Mouse (Mus musculus) forebrain, embryonic 16.5 days (tissue): ENCODE data around the gene Cryba1. TPM values are rescaled to one million over a fixed set of nuclear protein-coding genes. Genes with fewer than 3 reads are reported as not detected.

ENCODE experiments used
- ATAC-seq: fragments of 200-750 bp; cut with Nextera tagmentation; 2 replicates; pipeline ENCODE4 v1.8.0; 2017; ENCODE audit warnings: mild to moderate bottlenecking, moderate library complexity
- H3K27ac ChIP-seq: fragments of 300-500 bp; sonication (generic); 2 replicates; pipeline ENCODE4 v1.5.1; 2014; ENCODE audit warnings: low read length, control low read depth
- H3K27me3 ChIP-seq: fragments of 300-500 bp; sonication (generic); replicated peaks from 2 replicates; pipeline ENCODE4 v1.6.1; 2014; ENCODE audit warnings: low read length; ENCODE audit not compliant: control insufficient read depth, insufficient read depth
- H3K36me3 ChIP-seq: fragments of 300-500 bp; sonication (generic); 2 replicates; pipeline ENCODE4 v1.6.1; 2014; ENCODE audit not compliant: control insufficient read depth, insufficient read depth
- H3K4me1 ChIP-seq: fragments of 300-500 bp; sonication (generic); replicated peaks from 2 replicates; pipeline ENCODE4 v1.6.1; 2014; ENCODE audit warnings: low read length; ENCODE audit not compliant: control insufficient read depth, insufficient read depth
- H3K4me2 ChIP-seq: fragments of 300-500 bp; sonication (generic); 2 replicates; pipeline ENCODE4 v1.6.1; 2014; ENCODE audit warnings: mild to moderate bottlenecking, low read length, control low read depth
- H3K4me3 ChIP-seq: fragments of 300-500 bp; sonication (generic); replicated peaks from 2 replicates; pipeline ENCODE4 v1.5.1; 2014; ENCODE audit warnings: mild to moderate bottlenecking, low read length, control low read depth
- H3K9ac ChIP-seq: fragments of 300-500 bp; sonication (generic); replicated peaks from 2 replicates; pipeline ENCODE4 v1.6.1; 2014; ENCODE audit warnings: low read depth, low read length, control low read depth
- H3K9me3 ChIP-seq: fragments of 300-500 bp; sonication (generic); 2 replicates; pipeline ENCODE4 v1.6.1; 2016; ENCODE audit warnings: low read length; ENCODE audit not compliant: control insufficient read depth
- WGBS: fragments of 180-500 bp; shearing (Covaris S2); extraction: QIAGEN DNeasy Blood & Tissue Kit; methylation state at CpG from one replicate; pipeline ENCODE4 v1.1.7; 2014; 5-methylcytosine and 5-hydroxymethylcytosine counted together
- polyA plus RNA-seq: library from polyadenylated mRNA; unstranded; fragments of >200 nt; fragmentation: Nextera tagmentation; extraction: Ambion mirVana; gene quantifications from 2 replicates; pipeline ENCODE4 v1.2.1, GENCODE M21; 2015

Cryba1 gene
- polyA plus RNA-seq, 1 experiment from 2014 or later, result 0.19 TPM

- Histone ChIP-seq H3K27ac (no peak overlapping the region), H3K27me3 (no peaks in the 10 kb centered on the region), H3K4me2 (no peak overlapping the region), H3K9ac (no peak overlapping the region), H3K9me3 (no peaks in the 10 kb centered on the region), H3K4me3 (no peak overlapping the region), H3K4me1 (no peaks in the 10 kb centered on the region), H3K36me3 (no peaks in the 10 kb centered on the region)
- no peak for ATAC-seq
- 2% methylated on average over 6 of the region's 6 CpGs for WGBS
Observed at GRCm38 (mm10) chr11:77737289-77737688, 12.2 kb upstream of the Cryba1 start.

GRCm38 (mm10) chr11:77728587-77728986, 3.5 kb upstream of the Cryba1 start:
- WGBS, result 62% methylated on average over 2 of the region's 2 CpGs
- H3K9me3 ChIP-seq, result no peaks in the 10 kb centered on the region
- no peak overlapping the region for H3K4me2 ChIP-seq
- H3K9ac ChIP-seq, result no peak overlapping the region
- no peaks in the 10 kb centered on the region for H3K27me3 ChIP-seq
- no peak overlapping the region for H3K4me3 ChIP-seq
- ATAC-seq, result no peak
- no peaks in the 10 kb centered on the region; the same call in 1 of the 2 replicates for H3K4me1 ChIP-seq
- no peaks in the 10 kb centered on the region for H3K36me3 ChIP-seq
- no peak overlapping the region for H3K27ac ChIP-seq

GRCm38 (mm10) chr11:77724766-77725165, 317 bp downstream of the Cryba1 start:
- ATAC-seq, result no peak
- H3K4me3 ChIP-seq, result no peak overlapping the region
- H3K9ac ChIP-seq, result no peak overlapping the region
- WGBS, result 76% methylated on average over 7 of the region's 7 CpGs
- H3K36me3 ChIP-seq, result no peaks in the 10 kb centered on the region
- H3K27ac ChIP-seq, result no peak overlapping the region
- no peaks in the 10 kb centered on the region; the same call in 1 of the 2 replicates for H3K4me1 ChIP-seq
- no peaks in the 10 kb centered on the region for H3K27me3 ChIP-seq
- H3K9me3 ChIP-seq, result no peaks in the 10 kb centered on the region
- no peak overlapping the region for H3K4me2 ChIP-seq

- no peak overlapping the region for H3K4me3 ChIP-seq
- H3K4me1 ChIP-seq, result no peaks in the 10 kb centered on the region; the same call in 1 of the 2 replicates
- H3K27me3 ChIP-seq, result no peaks in the 10 kb centered on the region
- no peaks in the 10 kb centered on the region for H3K36me3 ChIP-seq
- 93% methylated on average over 4 of the region's 4 CpGs for WGBS
- no peak for ATAC-seq
- H3K27ac ChIP-seq, result no peak overlapping the region
- H3K4me2 ChIP-seq, result no peak overlapping the region
- H3K9ac ChIP-seq, result no peak overlapping the region
- no peaks in the 10 kb centered on the region for H3K9me3 ChIP-seq
Observed at GRCm38 (mm10) chr11:77721389-77721788, 3.7 kb downstream of the Cryba1 start.

- 97% methylated on average over 2 of the region's 2 CpGs for WGBS
- Histone ChIP-seq H3K4me2 (no peak overlapping the region), H3K4me1 (no peaks in the 10 kb centered on the region), H3K36me3 (no peaks in the 10 kb centered on the region), H3K9ac (no peak overlapping the region), H3K27me3 (no peaks in the 10 kb centered on the region), H3K27ac (no peak overlapping the region), H3K4me3 (no peak overlapping the region), H3K9me3 (no peaks in the 10 kb centered on the region)
- ATAC-seq, result no peak
Observed at GRCm38 (mm10) chr11:77719055-77719454, 6.0 kb downstream of the Cryba1 start.

GRCm38 (mm10) chr11:77713736-77714135, 11.3 kb downstream of the Cryba1 start:
- no peak overlapping the region for H3K9ac ChIP-seq
- no peak for ATAC-seq
- H3K4me3 ChIP-seq, result no peak overlapping the region
- no peaks in the 10 kb centered on the region for H3K9me3 ChIP-seq
- no peak overlapping the region for H3K4me2 ChIP-seq
- WGBS, result 97% methylated on average over 3 of the region's 3 CpGs
- H3K36me3 ChIP-seq, result no peaks in the 10 kb centered on the region; the same call in 1 of the 2 replicates
- H3K27me3 ChIP-seq, result no peaks in the 10 kb centered on the region
- H3K4me1 ChIP-seq, result no peaks in the 10 kb centered on the region
- no peak overlapping the region for H3K27ac ChIP-seq

GRCm38 (mm10) chr11:77709039-77709438, 16.0 kb downstream of the Cryba1 start:
- Histone ChIP-seq H3K9me3 (no peaks in the 10 kb centered on the region), H3K4me2 (no peak overlapping the region), H3K4me3 (no peak overlapping the region), H3K27ac (no peak overlapping the region), H3K9ac (no peak overlapping the region), H3K4me1 (no peaks in the 10 kb centered on the region), H3K36me3 (no peaks in the 10 kb centered on the region; the same call in 1 of the 2 replicates), H3K27me3 (no peaks in the 10 kb centered on the region)
- 91% methylated on average over 3 of the region's 3 CpGs for WGBS
- no peak for ATAC-seq

GRCm38 (mm10) chr11:77705920-77706319, 19.2 kb downstream of the Cryba1 start:
- Histone ChIP-seq H3K4me2 (no peak overlapping the region), H3K4me1 (no peaks in the 10 kb centered on the region), H3K4me3 (no peak overlapping the region), H3K9ac (no peak overlapping the region), H3K27ac (no peak overlapping the region), H3K9me3 (no peaks in the 10 kb centered on the region), H3K36me3 (no peaks in the 10 kb centered on the region; the same call in 1 of the 2 replicates), H3K27me3 (no peaks in the 10 kb centered on the region)
- 94% methylated on average over 3 of the region's 3 CpGs for WGBS
- ATAC-seq, result no peak

GRCm38 (mm10) chr11:77697232-77697631, 27.9 kb downstream of the Cryba1 start:
- Histone ChIP-seq H3K4me1 (peaks cover 9% of the 10 kb centered on the region), H3K27ac (no peak overlapping the region), H3K9me3 (no peaks in the 10 kb centered on the region), H3K9ac (no peak overlapping the region), H3K4me3 (no peak overlapping the region), H3K4me2 (no peak overlapping the region), H3K36me3 (peaks cover 26% of the 10 kb centered on the region), H3K27me3 (no peaks in the 10 kb centered on the region)
- WGBS, result 61% methylated on average over 2 of the region's 2 CpGs
- ATAC-seq, result no peak

- H3K9ac ChIP-seq, result no peak overlapping the region
Observed at GRCm38 (mm10) chr11:77693026-77693425, 32.1 kb downstream of the Cryba1 start.

More at GRCm38 (mm10) chr11:77693026-77693425, 32.1 kb downstream of the Cryba1 start:
- H3K9me3 ChIP-seq, result no peaks in the 10 kb centered on the region
- H3K4me1 ChIP-seq, result peaks cover 14% of the 10 kb centered on the region
- H3K27me3 ChIP-seq, result no peaks in the 10 kb centered on the region
- no peak overlapping the region for H3K4me2 ChIP-seq
- 93% methylated on average over 3 of the region's 3 CpGs for WGBS
- peaks cover 27% of the 10 kb centered on the region for H3K36me3 ChIP-seq
- no peak overlapping the region for H3K27ac ChIP-seq
- H3K4me3 ChIP-seq, result no peak overlapping the region
- no peak for ATAC-seq
